Mouse (Mus musculus): ENCODE results near the gene Cdk5r1. TPM values are rescaled to one million over a fixed set of nuclear protein-coding genes. Genes with fewer than 3 reads are reported as not detected.

Gene Cdk5r1
- polyA plus RNA-seq (2017; shearing (Covaris generic)) = 0.47 TPM

DNA sequence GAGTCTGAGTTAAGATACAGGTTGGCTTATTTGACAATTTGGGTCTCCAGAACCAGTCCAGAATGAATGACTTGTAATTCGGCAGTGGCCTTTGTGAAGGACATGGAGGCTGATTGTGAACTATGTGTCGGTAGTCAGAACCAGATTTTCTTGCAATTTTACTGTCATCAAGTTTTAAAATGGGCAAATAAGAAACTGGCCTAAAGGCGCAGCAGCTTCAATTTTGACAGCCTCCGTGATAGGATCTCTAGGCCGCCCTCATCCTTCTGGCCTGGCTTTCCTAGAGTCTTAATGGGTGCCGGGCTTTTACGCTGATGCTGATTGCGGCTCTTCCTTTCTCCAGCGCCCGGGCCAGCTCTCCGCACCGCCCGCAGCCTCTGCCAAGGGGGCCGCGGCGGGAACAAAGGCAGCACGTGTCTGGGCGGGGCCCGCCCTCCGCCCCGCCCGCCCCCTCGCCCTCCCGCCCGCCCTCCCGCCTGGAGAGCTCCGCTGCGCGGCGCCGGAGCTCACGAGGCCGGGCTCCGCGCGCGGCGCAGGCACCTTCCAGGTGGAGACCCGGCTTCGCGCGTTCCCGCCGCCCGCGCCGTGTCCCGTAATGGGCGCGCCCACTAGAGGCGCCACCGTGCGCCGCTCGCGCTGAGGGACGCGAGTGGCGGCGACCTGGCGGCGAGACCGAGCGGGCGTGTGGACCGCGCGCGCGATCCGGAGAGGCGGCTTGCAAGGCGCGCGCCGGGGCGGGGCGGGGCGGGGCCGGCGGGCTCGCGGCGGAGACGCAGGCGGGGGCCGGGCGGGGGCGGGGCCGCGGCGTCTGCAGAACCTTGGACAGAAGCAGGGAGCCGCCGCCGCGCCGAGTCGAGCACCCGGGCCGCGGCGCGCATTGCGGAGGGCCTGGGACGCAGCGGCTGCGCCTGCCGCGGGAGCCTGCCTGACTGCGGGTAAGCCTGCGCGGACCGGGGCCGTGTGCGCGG lies at the start of gene Cdk5r1:
TSS of gene Cdk5r1 (plus strand) at position 802 of the 968 bp plus-strand sequence.

DNA sequence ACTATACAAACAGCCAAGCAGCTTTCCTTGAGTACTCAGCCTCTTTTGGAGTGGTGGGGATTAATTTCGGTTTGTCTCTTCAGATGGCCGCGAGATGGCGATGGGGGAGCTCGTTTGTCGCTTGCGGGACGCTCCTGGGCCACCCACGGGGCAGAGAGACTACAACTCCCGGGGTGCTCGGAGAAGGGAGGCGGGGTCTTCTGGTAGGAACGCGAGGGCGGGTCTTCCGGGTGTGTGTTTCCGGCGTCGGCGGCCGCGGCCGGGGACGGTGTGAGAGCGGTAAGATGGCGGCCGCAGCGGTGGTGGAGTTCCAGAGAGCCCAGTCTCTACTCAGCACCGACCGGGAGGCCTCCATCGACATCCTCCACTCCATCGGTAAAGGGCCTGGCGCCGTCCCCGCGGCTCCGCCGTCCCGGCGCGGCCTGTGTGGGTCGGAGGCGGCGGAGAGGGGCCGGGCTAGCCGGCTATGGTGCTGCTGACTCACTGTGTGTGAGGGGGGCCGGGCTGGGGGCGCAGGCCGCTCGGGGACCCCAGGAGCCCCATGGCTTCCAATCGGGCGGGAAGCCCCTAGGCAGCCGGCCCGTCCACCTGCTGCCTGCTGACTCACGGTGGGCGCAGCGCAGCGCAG lies 48.3 kb upstream of the Cdk5r1 start, which contains the start of gene Psmd11:
TSS of gene Psmd11 (plus strand) at position 235 of the 628 bp plus-strand sequence.

Other genes with a start within 250 kb of the Cdk5r1 start
- 0.45 TPM for gene Rhbdl3, start 176.1 kb upstream of the Cdk5r1 start, polyA plus RNA-seq (2017; shearing (Covaris generic))
- 17.2 TPM for gene 5730455P16Rik, start 99.0 kb upstream of the Cdk5r1 start, polyA plus RNA-seq (2017; shearing (Covaris generic))
- gene Zfp207, start 93.7 kb upstream of the Cdk5r1 start, polyA plus RNA-seq (2017; shearing (Covaris generic)) = 271 TPM
- 173 TPM for gene Psmd11, start 48.4 kb upstream of the Cdk5r1 start, polyA plus RNA-seq (2017; shearing (Covaris generic))